Mouse (Mus musculus): ENCODE data around the gene 0610012G03Rik. TPM values are rescaled to one million over a fixed set of nuclear protein-coding genes. Genes with fewer than 3 reads are reported as not detected.

The 0610012G03Rik gene
- polyA plus RNA-seq, 1 experiment from 2014 or later, result 104 TPM

GRCm38 (mm10) chr16:31944698-31945255 is 3.5 kb downstream of the 0610012G03Rik start:
- peaks cover 41% of the 10 kb centered on the region for H3K4me1 ChIP-seq (replicated peaks)
- WGBS, result 89% methylated on average over 12 of the region's 12 CpGs
- no peak overlapping the region for H3K4me3 ChIP-seq
- H3K27me3 ChIP-seq (ENCODE audit: insufficient read depth, poor library complexity, severe bottlenecking), result no peaks in the 10 kb centered on the region; the same call in 1 of the 2 replicates
- H3K9me3 ChIP-seq, result no peaks in the 10 kb centered on the region
- H3K36me3 ChIP-seq, result peaks cover 16% of the 10 kb centered on the region
- H3K27ac ChIP-seq, result no peak overlapping the region
- DNase-seq (ENCODE audit: low spot score), result no peak

GRCm38 (mm10) chr16:31943980-31944379 is 4.3 kb downstream of the 0610012G03Rik start:
- Histone ChIP-seq H3K9me3 (no peaks in the 10 kb centered on the region), H3K4me3 (no peak overlapping the region), H3K27me3 (ENCODE audit: insufficient read depth, poor library complexity, severe bottlenecking) (no peaks in the 10 kb centered on the region; the same call in 1 of the 2 replicates), H3K36me3 (peaks cover 16% of the 10 kb centered on the region), H3K27ac (no peak overlapping the region), H3K4me1 (replicated peaks) (peaks cover 34% of the 10 kb centered on the region)
- 3% methylated on average over 10 of the region's 10 CpGs for WGBS
- DNase-seq (ENCODE audit: low spot score), result peak; percentile 81

- H3K9me3 ChIP-seq, result no peaks in the 10 kb centered on the region
- H3K36me3 ChIP-seq, result peaks cover 13% of the 10 kb centered on the region
- H3K27me3 ChIP-seq (ENCODE audit: insufficient read depth, poor library complexity, severe bottlenecking), result peaks cover 16% of the 10 kb centered on the region
- H3K27ac ChIP-seq, result no peak overlapping the region
- H3K4me1 ChIP-seq (replicated peaks), result peaks cover 13% of the 10 kb centered on the region
- 67% methylated on average over 2 of the region's 2 CpGs for WGBS
- no peak for DNase-seq (ENCODE audit: low spot score)
- no peak overlapping the region for H3K4me3 ChIP-seq
Measured at GRCm38 (mm10) chr16:31940586-31940985, 7.7 kb downstream of the 0610012G03Rik start.

GRCm38 (mm10) chr16:31938856-31939255 is 9.4 kb downstream of the 0610012G03Rik start:
- WGBS, result 71% methylated on average over 6 of the region's 6 CpGs
- Histone ChIP-seq H3K27me3 (ENCODE audit: insufficient read depth, poor library complexity, severe bottlenecking) (peaks cover 33% of the 10 kb centered on the region), H3K27ac (no peak overlapping the region), H3K4me1 (replicated peaks) (peaks cover 18% of the 10 kb centered on the region), H3K9me3 (no peaks in the 10 kb centered on the region), H3K36me3 (no peaks in the 10 kb centered on the region), H3K4me3 (no peak overlapping the region)
- DNase-seq (ENCODE audit: low spot score), result no peak

- 86% methylated on average over 4 of the region's 4 CpGs for WGBS
- Histone ChIP-seq H3K27me3 (ENCODE audit: insufficient read depth, poor library complexity, severe bottlenecking) (peaks cover 51% of the 10 kb centered on the region), H3K36me3 (no peaks in the 10 kb centered on the region), H3K4me3 (no peak overlapping the region), H3K27ac (no peak overlapping the region), H3K9me3 (no peaks in the 10 kb centered on the region), H3K4me1 (replicated peaks) (peaks cover 41% of the 10 kb centered on the region)
- DNase-seq (ENCODE audit: low spot score), result no peak
Measured at GRCm38 (mm10) chr16:31936568-31936967, 11.7 kb downstream of the 0610012G03Rik start.

- Histone ChIP-seq H3K4me3 (peak overlapping the region; percentile 56), H3K9me3 (no peaks in the 10 kb centered on the region), H3K27ac (peak overlapping the region; percentile 89), H3K4me1 (replicated peaks) (peaks cover 49% of the 10 kb centered on the region), H3K27me3 (ENCODE audit: insufficient read depth, poor library complexity, severe bottlenecking) (peaks cover 63% of the 10 kb centered on the region), H3K36me3 (no peaks in the 10 kb centered on the region)
- peak; percentile 53 for DNase-seq (ENCODE audit: low spot score)
- 4% methylated on average over 36 of the region's 36 CpGs for WGBS
Measured at GRCm38 (mm10) chr16:31935091-31935979, 13.0 kb downstream of the 0610012G03Rik start.

- peaks cover 70% of the 10 kb centered on the region for H3K27me3 ChIP-seq (ENCODE audit: insufficient read depth, poor library complexity, severe bottlenecking)
- H3K4me1 ChIP-seq (replicated peaks), result peaks cover 49% of the 10 kb centered on the region
- peak overlapping the region; percentile 56 for H3K4me3 ChIP-seq
- H3K36me3 ChIP-seq, result no peaks in the 10 kb centered on the region
- DNase-seq (ENCODE audit: low spot score), result peak; percentile 42
- H3K27ac ChIP-seq, result peak overlapping the region; percentile 89
- no peaks in the 10 kb centered on the region for H3K9me3 ChIP-seq
- 12% methylated on average over 13 of the region's 13 CpGs for WGBS
Measured at GRCm38 (mm10) chr16:31934550-31935010, 13.7 kb downstream of the 0610012G03Rik start.

- WGBS, result 5% methylated on average over 42 of the region's 42 CpGs
- DNase-seq (ENCODE audit: low spot score), result peak; percentile 59
- H3K9me3 ChIP-seq, result no peaks in the 10 kb centered on the region
- peaks cover 70% of the 10 kb centered on the region for H3K27me3 ChIP-seq (ENCODE audit: insufficient read depth, poor library complexity, severe bottlenecking)
- peak within 1 kb of the TSS; percentile 89 for H3K27ac ChIP-seq
- peaks cover 49% of the 10 kb centered on the region for H3K4me1 ChIP-seq (replicated peaks)
- H3K4me3 ChIP-seq, result peak within 1 kb of the TSS; percentile 56
- H3K36me3 ChIP-seq, result no peaks in the 10 kb centered on the region
Measured at GRCm38 (mm10) chr16:31933751-31934549, 14.3 kb downstream of the 0610012G03Rik start, which contains the start of gene Pigz. Gene Pigz, plus strand, starts transcription at chr16:31933851.

- no peaks in the 10 kb centered on the region for H3K36me3 ChIP-seq
- peak; percentile 92 for DNase-seq (ENCODE audit: low spot score)
- peaks cover 70% of the 10 kb centered on the region for H3K27me3 ChIP-seq (ENCODE audit: insufficient read depth, poor library complexity, severe bottlenecking)
- H3K4me1 ChIP-seq (replicated peaks), result peaks cover 49% of the 10 kb centered on the region
- under 1% methylated on average over 50 of the region's 50 CpGs for WGBS
- peak overlapping the region; percentile 89 for H3K27ac ChIP-seq
- no peaks in the 10 kb centered on the region for H3K9me3 ChIP-seq
- peak overlapping the region; percentile 56 for H3K4me3 ChIP-seq
Measured at GRCm38 (mm10) chr16:31932840-31933697, 15.2 kb downstream of the 0610012G03Rik start.

GRCm38 (mm10) chr16:31932255-31932654 is 16.0 kb downstream of the 0610012G03Rik start:
- no peak overlapping the region for H3K4me3 ChIP-seq
- peaks cover 70% of the 10 kb centered on the region for H3K27me3 ChIP-seq (ENCODE audit: insufficient read depth, poor library complexity, severe bottlenecking)
- peak overlapping the region; percentile 89 for H3K27ac ChIP-seq
- DNase-seq (ENCODE audit: low spot score), result peak; percentile 34
- no peaks in the 10 kb centered on the region for H3K36me3 ChIP-seq
- WGBS, result 25% methylated on average over 5 of the region's 5 CpGs
- H3K4me1 ChIP-seq (replicated peaks), result peaks cover 49% of the 10 kb centered on the region
- no peaks in the 10 kb centered on the region for H3K9me3 ChIP-seq

GRCm38 (mm10) chr16:31931330-31931729 is 17.0 kb downstream of the 0610012G03Rik start:
- DNase-seq (ENCODE audit: low spot score), result no peak
- H3K36me3 ChIP-seq, result no peaks in the 10 kb centered on the region
- H3K27ac ChIP-seq, result peak overlapping the region; percentile 89
- peaks cover 49% of the 10 kb centered on the region for H3K4me1 ChIP-seq (replicated peaks)
- no peak overlapping the region for H3K4me3 ChIP-seq
- WGBS, result 57% methylated on average over 17 of the region's 17 CpGs
- H3K9me3 ChIP-seq, result no peaks in the 10 kb centered on the region
- peaks cover 62% of the 10 kb centered on the region for H3K27me3 ChIP-seq (ENCODE audit: insufficient read depth, poor library complexity, severe bottlenecking)

GRCm38 (mm10) chr16:31927412-31927811 is 20.9 kb downstream of the 0610012G03Rik start:
- H3K4me3 ChIP-seq, result no peak overlapping the region
- H3K36me3 ChIP-seq, result no peaks in the 10 kb centered on the region
- H3K4me1 ChIP-seq (replicated peaks), result peaks cover 16% of the 10 kb centered on the region
- no peak for DNase-seq (ENCODE audit: low spot score)
- peaks cover 27% of the 10 kb centered on the region for H3K27me3 ChIP-seq (ENCODE audit: insufficient read depth, poor library complexity, severe bottlenecking)
- WGBS, result 91% methylated on average over 5 of the region's 5 CpGs
- H3K9me3 ChIP-seq, result no peaks in the 10 kb centered on the region
- no peak overlapping the region for H3K27ac ChIP-seq

Measured in hindbrain, embryonic 10.5 days (tissue).